Mouse (Mus musculus) macrophage (primary cell): Measurements from ENCODE around the gene Ppp1r15a. TPM values are rescaled to one million over a fixed set of nuclear protein-coding genes. Genes with fewer than 3 reads are reported as not detected.
"Not testable (repeated sequence)": the region's sequence is repeated elsewhere in the genome, so short reads cannot be mapped to it uniquely, and the experiment has no call there.

Source experiments
- H3K27ac ChIP-seq: fragments of 350-480 bp; formaldehyde crosslinking; 2 replicates; pipeline ENCODE4 v1.9.0; 2021
- H3K36me3 ChIP-seq: fragments of 350-480 bp; formaldehyde crosslinking; 2 replicates; pipeline ENCODE4 v1.9.0; 2021; ENCODE audit errors: inconsistent target
- H3K4me3 ChIP-seq: fragments of 350-480 bp; formaldehyde crosslinking; 2 replicates; pipeline ENCODE4 v1.9.0; 2021; ENCODE audit errors: inconsistent target
- H3K79me2 ChIP-seq: fragments of 350-480 bp; formaldehyde crosslinking; 2 replicates; pipeline ENCODE4 v1.9.0; 2021; ENCODE audit errors: inconsistent target
- WGBS: methylation state at CpG from one replicate; pipeline ENCODE4 v1.1.7; 2026; ENCODE audit warnings: inconsistent platforms; ENCODE audit not compliant: missing documents; 5-methylcytosine and 5-hydroxymethylcytosine counted together
- polyA plus RNA-seq: library from polyadenylated mRNA; stranded (reverse); fragments of 250-400 nt; gene quantifications from 3 replicates; pipeline ENCODE4 v1.2.4, GENCODE M21; 2018; ENCODE audit warnings: inconsistent platforms

The Ppp1r15a gene
- polyA plus RNA-seq, 1 experiment from 2014 or later: 32.3 TPM

- peak within 1 kb of the TSS; percentile 49 for H3K27ac ChIP-seq
- H3K36me3 ChIP-seq: peaks cover 6% of the 10 kb centered on the region; the same call in 1 of the 2 replicates
- no peaks in the 10 kb centered on the region for H3K79me2 ChIP-seq
- H3K4me3 ChIP-seq: peak within 1 kb of the TSS; percentile 79
- 14% methylated on average over 34 of the region's 38 CpGs for WGBS
Observed at GRCm38 (mm10) chr7:45488293-45489204, 37.5 kb downstream of the Ppp1r15a start, which contains the start of gene Dhdh. Gene Dhdh (minus strand): TSS chr7:45488805.

GRCm38 (mm10) chr7:45487861-45488292, 38.2 kb downstream of the Ppp1r15a start:
- no peaks in the 10 kb centered on the region for H3K36me3 ChIP-seq
- peak overlapping the region; percentile 49 for H3K27ac ChIP-seq
- H3K4me3 ChIP-seq: peak overlapping the region; percentile 79
- 63% methylated on average over 11 of the region's 11 CpGs for WGBS
- H3K79me2 ChIP-seq: no peaks in the 10 kb centered on the region

GRCm38 (mm10) chr7:45486761-45487415, 39.2 kb downstream of the Ppp1r15a start, which contains the start of gene Gm45808:
Gene Gm45808 (minus strand): TSS chr7:45486811.
- Histone ChIP-seq H3K79me2 (no peaks in the 10 kb centered on the region), H3K27ac (no peak within 1 kb of the TSS), H3K4me3 (no peak within 1 kb of the TSS), H3K36me3 (no peaks in the 10 kb centered on the region)
- WGBS: 94% methylated on average over 12 of the region's 12 CpGs

- no peaks in the 10 kb centered on the region for H3K36me3 ChIP-seq
- H3K79me2 ChIP-seq: no peaks in the 10 kb centered on the region
- H3K27ac ChIP-seq: no peak overlapping the region
- no peak overlapping the region for H3K4me3 ChIP-seq
- 89% methylated on average over 7 of the region's 7 CpGs for WGBS
Observed at GRCm38 (mm10) chr7:45486158-45486557, 39.9 kb downstream of the Ppp1r15a start.

- H3K36me3 ChIP-seq, H3K4me3 ChIP-seq, H3K27ac ChIP-seq, H3K79me2 ChIP-seq: not testable (repeated sequence)
- WGBS: 90% methylated on average over 5 of the region's 5 CpGs
Observed at GRCm38 (mm10) chr7:45484985-45485384, 41.1 kb downstream of the Ppp1r15a start.

GRCm38 (mm10) chr7:45482166-45482565, 43.9 kb downstream of the Ppp1r15a start:
- H3K4me3 ChIP-seq: no peak overlapping the region
- no peaks in the 10 kb centered on the region for H3K79me2 ChIP-seq
- peaks cover 9% of the 10 kb centered on the region; the same call in 1 of the 2 replicates for H3K36me3 ChIP-seq
- H3K27ac ChIP-seq: no peak overlapping the region
- WGBS: 100% methylated on average over 1 of the region's 1 CpGs

GRCm38 (mm10) chr7:45481374-45481927, 44.6 kb downstream of the Ppp1r15a start, which contains the start of gene Tulp2:
Gene Tulp2 (plus strand): TSS chr7:45481877.
- Histone ChIP-seq H3K27ac (no peak within 1 kb of the TSS), H3K36me3 (peaks cover 9% of the 10 kb centered on the region; the same call in 1 of the 2 replicates), H3K4me3 (no peak within 1 kb of the TSS), H3K79me2 (no peaks in the 10 kb centered on the region)
- 68% methylated on average over 15 of the region's 15 CpGs for whole genome bisulfite sequencing

- not testable (repeated sequence) for H3K36me3 ChIP-seq, H3K27ac ChIP-seq, H3K79me2 ChIP-seq, H3K4me3 ChIP-seq
- WGBS: 100% methylated on average over 1 of the region's 4 CpGs
Observed at GRCm38 (mm10) chr7:45480310-45480709, 45.8 kb downstream of the Ppp1r15a start.

- H3K36me3 ChIP-seq: peaks cover 9% of the 10 kb centered on the region; the same call in 1 of the 2 replicates
Observed at GRCm38 (mm10) chr7:45478774-45479173, 47.3 kb downstream of the Ppp1r15a start.

GRCm38 (mm10) chr7:45477003-45477402, 49.1 kb downstream of the Ppp1r15a start:
- Histone ChIP-seq H3K4me3 (no peak overlapping the region), H3K36me3 (peaks cover 9% of the 10 kb centered on the region; the same call in 1 of the 2 replicates), H3K79me2 (no peaks in the 10 kb centered on the region), H3K27ac (no peak overlapping the region)
- WGBS: 43% methylated on average over 2 of the region's 3 CpGs

More at GRCm38 (mm10) chr7:45478774-45479173, 47.3 kb downstream of the Ppp1r15a start:
- 98% methylated on average over 7 of the region's 7 CpGs for WGBS
- no peak overlapping the region for H3K4me3 ChIP-seq
- H3K27ac ChIP-seq: no peak overlapping the region
- no peaks in the 10 kb centered on the region for H3K79me2 ChIP-seq

GRCm38 (mm10) chr7:45476453-45476852, 49.6 kb downstream of the Ppp1r15a start:
- Histone ChIP-seq H3K36me3 (peaks cover 9% of the 10 kb centered on the region; the same call in 1 of the 2 replicates), H3K4me3 (no peak overlapping the region), H3K27ac (no peak overlapping the region), H3K79me2 (no peaks in the 10 kb centered on the region)
- 82% methylated on average over 1 of the region's 1 CpGs for WGBS

- Histone ChIP-seq H3K36me3 (peaks cover 9% of the 10 kb centered on the region; the same call in 1 of the 2 replicates), H3K4me3 (no peak overlapping the region), H3K27ac (no peak overlapping the region)
Observed at GRCm38 (mm10) chr7:45475291-45475969, 50.6 kb downstream of the Ppp1r15a start.

More at GRCm38 (mm10) chr7:45475291-45475969, 50.6 kb downstream of the Ppp1r15a start:
- no peaks in the 10 kb centered on the region for H3K79me2 ChIP-seq
- 93% methylated on average over 15 of the region's 16 CpGs for WGBS
